Mouse (Mus musculus) spleen, adult 18-20 months (tissue): ENCODE measurements around the gene Sema4b.

Source experiments
- DNase-seq, 2 experiments: peaks; one replicate each; pipeline ENCODE4 v3.0.0; 2022; ENCODE audit warnings: mixed read lengths in 2 of 2

Gene Sema4b

GRCm38 (mm10) chr7:80186531-80187296 lies at the start of gene Sema4b:
Gene Sema4b, plus strand, starts transcription at chr7:80186841.
- DNase-seq: peak; percentile 74 to 75

GRCm38 (mm10) chr7:80138375-80138774 lies 48.3 kb upstream of the Sema4b start:
- no peak for DNase-seq

- peak; percentile 70 to 82 for DNase-seq
Measured at GRCm38 (mm10) chr7:80140815-80141214, 45.8 kb upstream of the Sema4b start.

GRCm38 (mm10) chr7:80143331-80144273 lies 43.0 kb upstream of the Sema4b start:
- peak; percentile 70 to 83 for DNase-seq

GRCm38 (mm10) chr7:80144695-80145094 lies 41.9 kb upstream of the Sema4b start:
- no peak for DNase-seq

GRCm38 (mm10) chr7:80146077-80146476 lies 40.6 kb upstream of the Sema4b start:
- DNase-seq: peak in 1 of 2 experiments; percentile 30

- DNase-seq: no peak
Measured at GRCm38 (mm10) chr7:80149356-80149755, 37.3 kb upstream of the Sema4b start.

- no peak for DNase-seq
Measured at GRCm38 (mm10) chr7:80152152-80152551, 34.5 kb upstream of the Sema4b start.

GRCm38 (mm10) chr7:80152756-80153155 lies 33.9 kb upstream of the Sema4b start:
- DNase-seq: no peak

GRCm38 (mm10) chr7:80154689-80155088 lies 32.0 kb upstream of the Sema4b start:
- no peak for DNase-seq

- DNase-seq: peak; percentile 43 to 56
Measured at GRCm38 (mm10) chr7:80156711-80157227, 29.9 kb upstream of the Sema4b start.

- no peak for DNase-seq
Measured at GRCm38 (mm10) chr7:80158496-80159268, 28.0 kb upstream of the Sema4b start.

- no peak for DNase-seq
Measured at GRCm38 (mm10) chr7:80160293-80160944, 26.2 kb upstream of the Sema4b start.

GRCm38 (mm10) chr7:80160945-80161306 lies 25.7 kb upstream of the Sema4b start:
- DNase-seq: peak; percentile 47 to 56

GRCm38 (mm10) chr7:80165432-80165831 lies 21.2 kb upstream of the Sema4b start:
- DNase-seq: no peak

GRCm38 (mm10) chr7:80166740-80167139 lies 19.9 kb upstream of the Sema4b start:
- no peak for DNase-seq

GRCm38 (mm10) chr7:80169847-80170246 lies 16.8 kb upstream of the Sema4b start:
- no peak for DNase-seq

GRCm38 (mm10) chr7:80171345-80171744 lies 15.3 kb upstream of the Sema4b start:
- peak in 1 of 2 experiments; percentile 25 for DNase-seq

GRCm38 (mm10) chr7:80172069-80172956 lies 14.3 kb upstream of the Sema4b start:
- no peak for DNase-seq

- no peak for DNase-seq
Measured at GRCm38 (mm10) chr7:80176159-80176558, 10.5 kb upstream of the Sema4b start.

GRCm38 (mm10) chr7:80177438-80177837 lies 9.2 kb upstream of the Sema4b start:
- DNase-seq: no peak
